Mouse (Mus musculus) G1E (cell line): ENCODE measurements at regions not wholly inside any gene's neighbourhood (a gene's known extent, or its start where the extent isn't known, plus 50 kb on each side); places are given as distances from the start of the nearest gene placed in this dataset.

Experiments
- ATAC-seq: 2 replicates; pipeline ENCODE4 v1.8.0; 2016; ENCODE audit warnings: mild to moderate bottlenecking; ENCODE audit not compliant: insufficient number of reproducible peaks, poor library complexity, low FRiP score, severe bottlenecking; ENCODE audit errors: extremely low read depth
- DNase-seq: peaks from one replicate; pipeline ENCODE4 v3.0.0; 2012; ENCODE audit warnings: low spot score
- H3K27me3 ChIP-seq: 2 replicates; pipeline ENCODE4 v1.6.1; 2012; ENCODE audit warnings: mild to moderate bottlenecking, low read length, inconsistent platforms; ENCODE audit not compliant: insufficient read depth
- H3K36me3 ChIP-seq: replicated peaks from 2 replicates; pipeline ENCODE3; 2012; ENCODE audit warnings: mild to moderate bottlenecking, inconsistent platforms
- H3K4me1 ChIP-seq: 2 replicates; pipeline ENCODE4 v1.6.1; 2012; ENCODE audit warnings: low read depth, low read length, inconsistent platforms, mixed read lengths; ENCODE audit not compliant: insufficient read depth
- H3K4me3 ChIP-seq: 2 replicates; pipeline ENCODE4 v1.5.1; 2012; ENCODE audit warnings: low read depth, mild to moderate bottlenecking, inconsistent platforms, low read length, moderate library complexity, mixed read lengths
- H3K9me3 ChIP-seq: replicated peaks from 2 replicates; pipeline ENCODE4 v1.6.1; 2012; ENCODE audit warnings: inconsistent platforms
- CTCF ChIP-seq: IDR thresholded peaks from 2 replicates; pipeline ENCODE4 v1.5.1; 2012; ENCODE audit warnings: low read depth, low read length, inconsistent platforms, mixed read lengths
- GATA1 ChIP-seq: IDR thresholded peaks from 2 replicates; pipeline ENCODE4 v1.6.1; 2012; ENCODE audit warnings: borderline replicate concordance, low read length, inconsistent platforms, mixed read lengths
- GATA2 ChIP-seq: IDR thresholded peaks from 2 replicates; pipeline ENCODE4 v1.6.1; 2012; ENCODE audit warnings: low read depth, low read length, inconsistent platforms, borderline replicate concordance
- POLR2AphosphoS5 ChIP-seq: IDR thresholded peaks from 2 replicates; pipeline ENCODE4 v1.6.1; 2012; ENCODE audit warnings: low read depth, low read length, inconsistent platforms; ENCODE audit not compliant: insufficient replicate concordance
- TAL1 ChIP-seq: conservative IDR thresholded peaks from 2 replicates; pipeline ENCODE4 v1.6.1; 2012; ENCODE audit warnings: low read depth, low read length, inconsistent platforms, mixed read lengths

DNA sequence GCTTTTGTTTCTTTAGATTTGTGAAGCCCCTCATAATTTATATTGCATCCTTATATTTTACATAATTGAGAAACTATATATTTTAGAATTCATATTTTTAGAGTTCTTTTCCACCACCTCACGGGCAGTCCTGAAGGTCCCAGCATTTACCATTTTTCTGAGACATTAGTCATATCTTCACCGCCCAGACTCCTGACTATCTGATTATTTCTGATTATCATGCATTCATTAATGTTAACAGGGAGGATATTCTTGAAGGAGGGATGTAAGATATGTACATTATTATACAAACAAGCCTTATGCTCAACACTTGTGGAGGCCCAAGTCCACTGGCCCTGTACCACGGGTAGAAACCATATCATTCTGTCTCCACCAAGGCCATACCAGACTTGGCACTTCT lies 743.4 kb downstream of the Hace1 start:
- no peak for ATAC-seq
- H3K4me1 ChIP-seq, result no peaks in the 10 kb centered on the region
- no peaks in the 10 kb centered on the region for H3K27me3 ChIP-seq
- no peaks in the 10 kb centered on the region for H3K9me3 ChIP-seq
- TF ChIP-seq TAL1, result no peak
- TF ChIP-seq GATA1, result no peak
- TF ChIP-seq GATA2, result no peak
- no peak for TF ChIP-seq POLR2AphosphoS5
- TF ChIP-seq CTCF, result no peak
- no peak for DNase-seq
- no peaks in the 10 kb centered on the region for H3K36me3 ChIP-seq
- H3K4me3 ChIP-seq, result no peak overlapping the region

DNA sequence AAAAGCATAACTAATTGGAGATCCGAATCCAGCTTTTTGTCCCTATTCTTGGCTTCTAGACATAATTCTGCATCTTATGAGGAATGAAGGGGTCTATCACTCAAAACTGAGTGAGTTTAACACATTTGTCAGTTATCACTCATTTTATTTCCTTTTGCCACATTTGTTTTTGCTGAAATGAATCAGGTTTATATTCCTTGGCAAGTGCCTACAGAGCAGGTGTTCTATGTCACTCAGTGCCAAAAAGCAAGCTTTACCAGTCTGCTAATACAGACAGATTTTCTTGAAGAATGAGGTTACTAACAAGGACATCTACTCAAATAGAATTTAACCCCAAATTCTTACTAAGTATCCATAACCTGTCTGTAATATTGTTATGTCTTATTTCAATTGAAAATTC lies 751.4 kb downstream of the Hace1 start:
- Histone ChIP-seq H3K36me3 (no peaks in the 10 kb centered on the region), H3K4me1 (no peaks in the 10 kb centered on the region), H3K4me3 (no peak overlapping the region), H3K9me3 (no peaks in the 10 kb centered on the region), H3K27me3 (no peaks in the 10 kb centered on the region)
- ATAC-seq (no peak), DNase-seq (no peak)
- TF ChIP-seq TAL1, result no peak
- TF ChIP-seq GATA2, result no peak
- no peak for TF ChIP-seq POLR2AphosphoS5
- TF ChIP-seq CTCF, result no peak
- TF ChIP-seq GATA1, result no peak

DNA sequence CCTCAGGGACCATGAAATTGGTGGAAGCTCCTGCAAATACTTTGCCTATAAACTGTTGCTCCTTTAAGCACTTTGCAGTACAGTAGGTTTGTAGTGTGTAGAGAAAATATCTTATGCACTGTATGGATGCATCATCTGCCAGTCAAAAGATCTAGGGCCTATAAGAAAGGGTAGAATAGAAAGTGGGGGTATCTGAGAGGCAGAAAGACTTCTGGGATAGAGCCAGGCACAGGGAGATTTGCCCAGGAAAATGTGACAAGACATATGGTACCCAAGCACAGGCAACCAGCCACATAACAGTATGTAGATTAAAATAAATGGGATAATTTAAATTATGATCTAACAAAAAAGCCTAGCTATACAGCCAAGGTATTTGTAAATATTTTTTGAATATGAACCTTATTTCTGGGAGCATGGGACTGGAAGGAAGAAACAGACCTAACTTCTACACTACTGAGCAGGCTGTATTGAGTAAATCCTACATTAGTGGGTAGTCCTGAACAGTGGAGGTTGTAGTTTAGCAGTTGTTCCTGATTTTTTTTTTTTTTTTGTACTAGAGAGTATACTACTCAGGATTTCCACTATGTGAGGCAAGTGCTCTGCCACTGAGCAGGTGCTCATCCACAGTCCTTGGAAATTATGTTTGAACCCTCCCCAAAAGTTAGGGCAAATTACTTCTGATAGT lies 754.1 kb downstream of the Hace1 start:
- Histone ChIP-seq H3K4me1 (no peaks in the 10 kb centered on the region), H3K9me3 (no peaks in the 10 kb centered on the region)
- ATAC-seq, result no peak

DNA sequence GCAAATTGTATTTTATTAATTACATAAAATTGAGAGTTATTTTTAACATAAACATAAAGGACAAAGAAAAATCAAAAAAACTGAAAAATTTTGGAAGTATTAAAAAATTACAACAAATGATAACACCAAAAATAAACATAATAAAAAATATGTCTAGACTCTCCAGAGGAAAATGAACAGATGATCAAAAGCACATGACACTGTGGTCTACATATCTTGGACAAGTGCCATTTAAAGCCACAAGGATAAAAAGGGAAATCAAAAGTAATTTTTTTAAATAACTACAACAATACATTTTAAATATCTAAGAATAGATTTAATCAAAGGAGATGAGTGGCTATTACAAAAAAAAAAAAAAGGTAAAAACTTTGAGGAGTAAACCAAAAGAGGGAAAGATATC lies 755.6 kb downstream of the Hace1 start:
- ATAC-seq (no peak), DNase-seq (no peak)
- H3K4me1 ChIP-seq, result no peaks in the 10 kb centered on the region
- H3K4me3 ChIP-seq, result no peak overlapping the region
- no peaks in the 10 kb centered on the region for H3K36me3 ChIP-seq
- no peaks in the 10 kb centered on the region for H3K27me3 ChIP-seq
- H3K9me3 ChIP-seq, result no peaks in the 10 kb centered on the region
- TF ChIP-seq CTCF (no peak), POLR2AphosphoS5 (no peak)

More for the DNA sequence above, 754.1 kb downstream of the Hace1 start:
- no peak overlapping the region for H3K4me3 ChIP-seq
- H3K27me3 ChIP-seq, result no peaks in the 10 kb centered on the region
- no peak for DNase-seq
- TF ChIP-seq GATA2 (no peak), POLR2AphosphoS5 (no peak), CTCF (no peak), GATA1 (no peak), TAL1 (no peak)
- H3K36me3 ChIP-seq, result no peaks in the 10 kb centered on the region

DNA sequence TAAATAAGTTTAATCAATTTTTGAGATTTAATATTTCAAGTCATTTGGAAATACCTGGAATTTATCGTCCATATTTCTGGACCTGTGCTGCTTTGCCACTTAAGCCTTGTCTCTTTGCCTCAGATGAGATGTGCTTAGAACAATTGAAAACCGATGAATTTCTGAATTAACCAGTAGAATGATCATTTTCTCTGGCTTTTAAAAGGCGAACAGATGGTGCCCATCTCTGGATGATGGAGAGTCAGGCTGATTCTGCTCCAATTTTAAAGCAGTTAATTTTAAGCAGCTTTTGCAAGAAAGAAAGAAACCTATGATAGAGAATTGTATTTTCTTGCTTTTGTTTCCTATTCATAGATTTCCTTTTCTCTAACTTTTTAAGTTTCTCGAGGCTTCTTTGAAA lies 767.7 kb downstream of the Hace1 start:
- Histone ChIP-seq H3K36me3 (no peaks in the 10 kb centered on the region), H3K4me3 (no peak overlapping the region), H3K27me3 (no peaks in the 10 kb centered on the region), H3K4me1 (no peaks in the 10 kb centered on the region), H3K9me3 (no peaks in the 10 kb centered on the region)
- ATAC-seq, result no peak
- DNase-seq, result no peak
- TF ChIP-seq TAL1 (no peak), CTCF (no peak), POLR2AphosphoS5 (no peak), GATA1 (no peak), GATA2 (no peak)

DNA sequence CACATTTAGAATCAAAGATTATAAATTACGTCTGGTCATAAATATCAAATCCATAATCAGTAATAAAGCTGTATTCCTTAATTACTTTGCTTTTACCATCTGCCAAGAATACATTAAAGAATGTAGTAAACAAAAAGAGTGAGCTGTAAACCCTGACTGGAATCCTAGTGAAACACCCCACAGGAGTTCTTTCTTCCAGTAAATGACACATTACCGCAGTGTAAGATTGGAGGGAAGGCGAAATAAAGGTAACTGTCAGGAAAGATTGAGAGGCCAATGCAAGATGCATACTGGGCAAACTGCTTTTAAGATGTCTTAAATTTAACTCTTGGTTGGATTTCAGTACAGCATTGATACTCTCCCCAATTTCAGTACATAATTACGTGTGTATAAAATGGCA lies 772.0 kb downstream of the Hace1 start:
- Histone ChIP-seq H3K27me3 (no peaks in the 10 kb centered on the region), H3K4me3 (no peak overlapping the region), H3K36me3 (no peaks in the 10 kb centered on the region), H3K9me3 (no peaks in the 10 kb centered on the region), H3K4me1 (no peaks in the 10 kb centered on the region)
- TF ChIP-seq CTCF, result no peak
- TF ChIP-seq GATA2, result no peak
- TF ChIP-seq GATA1, result no peak
- no peak for TF ChIP-seq POLR2AphosphoS5
- TF ChIP-seq TAL1, result no peak
- ATAC-seq (no peak), DNase-seq (no peak)
